Mouse (Mus musculus): Measurements from ENCODE around the gene Tmem209. TPM values are rescaled to one million over a fixed set of nuclear protein-coding genes. Genes with fewer than 3 reads are reported as not detected.
A peak's percentile ranks its signal among the peaks of the same experiment; 100 is the strongest.

Gene Tmem209
- polyA plus RNA-seq, 1 experiment from 2014 or later, result 33.6 TPM

DNA sequence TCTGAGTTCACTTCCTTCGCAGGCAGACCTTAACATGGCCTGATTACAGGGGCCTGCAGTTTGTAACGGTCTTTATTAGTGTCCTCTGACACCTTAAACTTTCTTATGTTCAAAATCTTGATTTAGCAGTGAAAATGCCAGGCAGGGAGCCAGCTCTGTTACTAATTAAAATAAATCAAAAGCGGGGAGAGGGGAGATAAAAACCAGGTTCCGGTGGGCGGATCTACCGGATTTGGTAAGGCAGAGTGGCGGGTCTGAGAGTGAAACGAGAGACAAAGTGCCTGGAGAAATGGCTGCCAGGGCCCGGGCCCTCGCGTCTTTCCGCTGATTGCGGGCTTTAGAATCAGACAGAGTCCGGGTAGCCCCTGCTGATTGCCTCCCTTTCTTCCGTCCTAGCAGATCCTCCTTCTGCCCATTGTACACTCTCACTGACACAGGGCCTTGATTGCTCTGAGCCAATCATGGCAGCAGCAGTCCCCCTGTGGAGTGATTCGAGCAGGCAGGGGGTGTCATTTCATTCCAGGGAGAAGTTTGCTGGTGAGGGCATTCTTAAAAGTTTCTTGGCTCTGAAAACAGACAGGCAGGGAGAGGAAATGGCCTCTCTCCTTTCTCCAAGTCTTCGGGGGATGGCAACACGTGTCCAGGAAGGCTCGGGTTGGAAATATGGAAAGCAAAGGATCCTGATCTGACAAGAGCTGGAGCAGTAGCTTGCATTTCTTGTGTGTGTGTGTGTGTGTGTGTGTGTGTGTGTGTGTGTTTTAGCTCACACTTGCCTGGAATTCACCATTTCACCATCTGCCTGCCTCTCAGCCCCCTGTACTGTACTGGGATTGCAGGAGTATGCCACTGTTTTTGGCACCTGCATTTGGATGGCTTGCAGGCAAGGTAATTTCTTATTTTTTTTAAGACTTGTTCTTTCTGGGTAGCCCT is 17.3 kb upstream of the Tmem209 start:
- 22% methylated on average over 19 of the region's 19 CpGs for WGBS
- no peaks in the 10 kb centered on the region for H3K27me3 ChIP-seq (replicated peaks)
- no peak overlapping the region for H3K9ac ChIP-seq
- no peak overlapping the region for H3K4me3 ChIP-seq (replicated peaks)
- H3K4me2 ChIP-seq (replicated peaks), result 0 out of 2 replicates have a peak overlapping the region, but pooled peaks have one; percentile 21
- peaks cover 17% of the 10 kb centered on the region; the same call in 1 of the 2 replicates for H3K4me1 ChIP-seq (replicated peaks)
- H3K9me3 ChIP-seq, result no peaks in the 10 kb centered on the region
- H3K36me3 ChIP-seq, result no peaks in the 10 kb centered on the region
- peak; percentile 55 for ATAC-seq
- H3K27ac ChIP-seq, result peak overlapping the region; percentile 79

DNA sequence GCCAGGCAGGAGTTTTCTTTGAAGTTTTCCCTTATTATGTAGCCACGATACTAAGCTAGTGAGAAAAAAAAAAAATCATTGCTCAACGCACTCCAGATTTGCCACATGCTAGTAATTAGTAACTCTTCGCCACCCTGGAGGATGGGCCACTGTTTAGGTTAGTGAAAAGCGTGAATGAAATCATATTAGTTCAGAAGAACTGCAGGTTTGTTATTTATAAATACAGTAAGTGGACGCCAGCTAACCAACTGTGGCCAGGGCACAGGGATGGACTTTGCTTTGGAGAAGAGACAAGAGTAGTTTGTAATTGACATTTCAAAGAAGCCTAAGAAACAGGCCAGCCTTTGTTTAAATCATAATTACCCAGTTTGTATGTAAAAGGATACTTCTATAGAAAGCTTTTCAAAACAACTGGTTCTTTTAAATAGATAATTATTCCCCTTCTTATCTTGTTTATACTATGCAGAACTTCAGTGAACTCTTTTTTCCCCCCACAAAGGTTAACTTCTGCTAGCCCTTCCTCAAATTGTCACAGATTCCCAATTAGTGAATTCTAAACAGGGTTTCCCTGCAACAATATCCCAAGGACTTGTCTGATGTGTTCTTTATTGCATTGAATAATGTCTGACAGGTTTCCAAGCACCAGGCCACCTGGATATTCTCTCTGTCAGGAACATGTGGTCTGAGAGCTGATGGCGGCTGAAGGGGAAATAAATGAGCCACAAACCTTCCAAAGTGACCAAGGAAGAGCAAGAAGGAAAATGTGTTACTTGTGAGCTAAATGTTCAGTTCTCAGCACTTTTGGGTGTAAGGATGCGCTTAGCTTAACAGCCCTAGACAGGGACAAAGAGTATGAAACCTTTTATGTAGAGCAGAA is 16.1 kb upstream of the Tmem209 start:
- ATAC-seq, result no peak
- H3K4me2 ChIP-seq (replicated peaks), result no peak overlapping the region
- 44% methylated on average over 7 of the region's 7 CpGs for WGBS

DNA sequence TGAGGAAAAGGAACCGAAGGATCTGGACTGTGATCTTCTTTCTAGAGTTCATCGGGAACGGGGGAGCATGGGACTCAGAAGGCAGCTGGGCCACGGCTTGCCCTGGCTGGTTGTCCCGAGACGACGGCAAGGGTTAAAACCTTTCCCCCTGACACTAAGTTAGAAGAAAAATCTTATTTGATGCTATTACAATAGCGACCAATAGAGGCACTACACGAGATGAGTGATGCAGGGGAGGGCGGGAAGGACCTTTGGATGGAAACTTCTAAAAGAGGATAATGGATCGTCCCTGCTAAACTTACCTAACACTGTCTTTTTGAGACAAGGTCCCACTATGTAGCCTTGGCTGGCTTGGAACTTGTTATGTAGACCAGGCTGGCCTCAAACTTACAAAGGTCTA is 10.8 kb upstream of the Tmem209 start:
- Histone ChIP-seq H3K36me3 (no peaks in the 10 kb centered on the region), H3K4me3 (replicated peaks) (no peak overlapping the region), H3K27ac (no peak overlapping the region), H3K4me2 (replicated peaks) (no peak overlapping the region), H3K27me3 (replicated peaks) (no peaks in the 10 kb centered on the region), H3K9ac (no peak overlapping the region), H3K9me3 (no peaks in the 10 kb centered on the region), H3K4me1 (replicated peaks) (0 out of 2 replicates have a peak, but pooled peaks cover 4% of the 10 kb centered on the region)
- no peak for ATAC-seq
- WGBS, result 70% methylated on average over 11 of the region's 11 CpGs

More for the DNA sequence above, 16.1 kb upstream of the Tmem209 start:
- Histone ChIP-seq H3K27ac (peak overlapping the region; percentile 52), H3K27me3 (replicated peaks) (no peaks in the 10 kb centered on the region), H3K9me3 (no peaks in the 10 kb centered on the region), H3K9ac (no peak overlapping the region), H3K4me3 (replicated peaks) (no peak overlapping the region), H3K36me3 (no peaks in the 10 kb centered on the region), H3K4me1 (replicated peaks) (peaks cover 17% of the 10 kb centered on the region; the same call in 1 of the 2 replicates)

GRCm38 (mm10) chr6:30514242-30514641 is 4.7 kb upstream of the Tmem209 start:
- Histone ChIP-seq H3K9me3 (no peaks in the 10 kb centered on the region), H3K36me3 (no peaks in the 10 kb centered on the region), H3K4me1 (replicated peaks) (0 out of 2 replicates have a peak, but pooled peaks cover 3% of the 10 kb centered on the region), H3K27me3 (replicated peaks) (no peaks in the 10 kb centered on the region), H3K9ac (no peak overlapping the region), H3K4me2 (replicated peaks) (no peak overlapping the region), H3K4me3 (replicated peaks) (no peak overlapping the region), H3K27ac (no peak overlapping the region)
- no peak for ATAC-seq
- 15% methylated on average over 9 of the region's 9 CpGs for WGBS

DNA sequence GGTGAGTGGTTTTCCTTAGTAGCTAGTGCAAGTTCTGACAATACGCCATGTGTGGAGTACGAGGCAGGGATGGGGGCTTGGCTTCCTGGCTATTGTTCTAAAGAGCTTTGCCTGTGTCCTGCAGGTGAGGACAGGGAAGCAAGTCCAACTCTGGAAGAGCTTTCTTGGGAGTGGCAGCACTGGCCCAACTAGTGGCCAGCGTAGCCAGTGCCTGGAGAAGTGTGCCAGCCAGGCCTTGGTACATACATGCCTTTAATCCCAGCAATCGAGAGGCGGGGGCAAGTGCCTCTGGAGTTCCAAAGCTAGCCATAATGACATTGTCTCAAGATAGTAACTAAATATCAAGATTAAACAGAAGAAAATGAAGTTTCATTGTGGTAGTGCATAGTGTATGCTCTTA is 708 bp upstream of the Tmem209 start:
- Histone ChIP-seq H3K27ac (peak overlapping the region; percentile 76), H3K9me3 (no peaks in the 10 kb centered on the region), H3K4me2 (replicated peaks) (peak overlapping the region; percentile 67; the same call in 1 of the 2 replicates), H3K4me1 (replicated peaks) (0 out of 2 replicates have a peak, but pooled peaks cover 3% of the 10 kb centered on the region), H3K9ac (no peak overlapping the region), H3K27me3 (replicated peaks) (no peaks in the 10 kb centered on the region), H3K4me3 (replicated peaks) (no peak overlapping the region), H3K36me3 (0 out of 2 replicates have a peak, but pooled peaks cover 4% of the 10 kb centered on the region)
- ATAC-seq, result no peak
- 70% methylated on average over 5 of the region's 5 CpGs for WGBS

GRCm38 (mm10) chr6:30508824-30509223 is 759 bp downstream of the Tmem209 start:
- Histone ChIP-seq H3K9ac (peak overlapping the region; percentile 64), H3K27me3 (replicated peaks) (no peaks in the 10 kb centered on the region), H3K36me3 (0 out of 2 replicates have a peak, but pooled peaks cover 8% of the 10 kb centered on the region), H3K9me3 (no peaks in the 10 kb centered on the region), H3K4me2 (replicated peaks) (peak overlapping the region; percentile 67), H3K4me3 (replicated peaks) (peak overlapping the region; percentile 49), H3K27ac (peak overlapping the region; percentile 95), H3K4me1 (replicated peaks) (0 out of 2 replicates have a peak, but pooled peaks cover 3% of the 10 kb centered on the region)
- no peak for ATAC-seq
- 3% methylated on average over 2 of the region's 2 CpGs for WGBS

GRCm38 (mm10) chr6:30499049-30499448 is 10.5 kb downstream of the Tmem209 start:
- Histone ChIP-seq H3K36me3 (peaks cover 16% of the 10 kb centered on the region), H3K9ac (no peak overlapping the region), H3K4me2 (replicated peaks) (no peak overlapping the region), H3K4me1 (replicated peaks) (no peaks in the 10 kb centered on the region), H3K4me3 (replicated peaks) (no peak overlapping the region), H3K9me3 (no peaks in the 10 kb centered on the region), H3K27me3 (replicated peaks) (no peaks in the 10 kb centered on the region), H3K27ac (no peak overlapping the region)
- 79% methylated on average over 3 of the region's 3 CpGs for WGBS
- ATAC-seq, result no peak

DNA sequence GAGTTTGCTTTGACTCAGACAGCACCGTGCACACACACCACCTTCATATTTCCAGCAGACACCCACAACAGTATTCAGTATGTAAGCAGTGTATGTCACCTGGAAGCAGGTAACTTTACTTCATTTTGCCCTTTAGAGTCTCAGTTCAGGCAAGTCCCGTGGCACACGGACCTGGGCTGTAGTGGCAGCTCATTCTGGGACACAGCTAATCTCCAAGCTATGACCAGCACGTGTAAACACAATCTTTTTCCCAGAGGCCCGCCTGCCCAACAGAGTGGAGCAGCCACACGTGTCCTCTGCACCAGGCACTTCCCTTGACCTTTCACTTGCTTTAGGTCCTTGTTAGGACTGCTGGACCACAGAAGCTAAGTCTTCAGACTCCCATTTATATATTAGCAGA is 23.1 kb downstream of the Tmem209 start:
- Histone ChIP-seq H3K27ac (no peak overlapping the region), H3K36me3 (peaks cover 16% of the 10 kb centered on the region), H3K4me2 (replicated peaks) (no peak overlapping the region), H3K4me1 (replicated peaks) (no peaks in the 10 kb centered on the region), H3K9me3 (no peaks in the 10 kb centered on the region), H3K9ac (no peak overlapping the region), H3K27me3 (replicated peaks) (no peaks in the 10 kb centered on the region), H3K4me3 (replicated peaks) (no peak overlapping the region)
- ATAC-seq, result 0 out of 2 replicates have a peak, but pooled peaks have one; percentile 55
- 86% methylated on average over 6 of the region's 6 CpGs for WGBS

GRCm38 (mm10) chr6:30482908-30483307 is 26.7 kb downstream of the Tmem209 start:
- Histone ChIP-seq H3K4me3 (replicated peaks) (no peak overlapping the region), H3K4me2 (replicated peaks) (no peak overlapping the region), H3K9me3 (no peaks in the 10 kb centered on the region), H3K27me3 (replicated peaks) (no peaks in the 10 kb centered on the region), H3K9ac (no peak overlapping the region), H3K27ac (no peak overlapping the region), H3K36me3 (peaks cover 24% of the 10 kb centered on the region), H3K4me1 (replicated peaks) (no peaks in the 10 kb centered on the region)
- 80% methylated on average over 2 of the region's 2 CpGs for WGBS
- ATAC-seq, result no peak

DNA sequence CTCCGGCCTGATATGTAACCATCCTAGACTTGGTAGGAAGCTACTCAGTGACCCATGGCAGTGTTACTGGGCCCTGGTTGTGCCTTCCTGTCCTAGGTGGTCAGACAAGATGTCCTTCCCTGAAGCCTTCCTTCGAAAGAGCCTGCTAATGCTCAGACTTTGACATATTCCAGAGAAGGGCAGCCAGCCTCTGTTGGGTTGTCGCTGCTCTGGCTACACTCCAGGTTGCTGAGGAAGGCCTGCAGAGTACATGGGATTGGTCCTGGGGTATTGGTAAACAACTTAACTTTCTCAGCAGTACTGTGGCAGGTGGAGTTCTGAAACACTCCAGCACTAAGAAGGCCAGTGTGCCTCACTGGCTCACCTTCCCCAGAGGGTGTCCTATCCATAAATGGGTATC is 30.2 kb downstream of the Tmem209 start:
- Histone ChIP-seq H3K4me3 (replicated peaks) (no peak overlapping the region), H3K9ac (no peak overlapping the region), H3K4me1 (replicated peaks) (peaks cover 16% of the 10 kb centered on the region; the same call in 1 of the 2 replicates), H3K4me2 (replicated peaks) (no peak overlapping the region), H3K27me3 (replicated peaks) (no peaks in the 10 kb centered on the region), H3K9me3 (no peaks in the 10 kb centered on the region), H3K36me3 (peaks cover 11% of the 10 kb centered on the region), H3K27ac (no peak overlapping the region)
- ATAC-seq, result no peak
- WGBS, result 69% methylated on average over 3 of the region's 3 CpGs

DNA sequence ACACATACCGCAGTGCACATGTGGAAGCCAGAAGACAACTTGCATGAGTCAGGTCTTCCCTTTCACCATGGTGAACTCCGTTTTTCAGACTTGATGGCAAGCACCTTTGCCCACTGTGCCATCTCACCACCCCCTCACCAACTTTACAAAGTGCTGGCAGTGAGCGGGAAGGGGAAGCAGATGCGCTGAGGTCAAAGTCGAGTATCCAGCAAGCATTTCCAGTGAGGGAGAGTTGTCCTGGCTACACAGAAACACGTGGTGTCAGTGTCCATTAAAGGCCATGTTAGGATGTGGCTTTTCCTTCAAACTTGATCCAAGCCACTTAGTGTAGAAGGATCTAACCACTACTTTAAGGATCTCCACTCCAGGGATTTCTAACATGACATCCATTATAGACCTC is 31.8 kb downstream of the Tmem209 start:
- Histone ChIP-seq H3K27ac (no peak overlapping the region), H3K4me3 (replicated peaks) (no peak overlapping the region), H3K9ac (no peak overlapping the region), H3K4me2 (replicated peaks) (no peak overlapping the region), H3K36me3 (peaks cover 9% of the 10 kb centered on the region), H3K27me3 (replicated peaks) (no peaks in the 10 kb centered on the region), H3K9me3 (no peaks in the 10 kb centered on the region), H3K4me1 (replicated peaks) (peaks cover 16% of the 10 kb centered on the region; the same call in 1 of the 2 replicates)
- 72% methylated on average over 6 of the region's 6 CpGs for WGBS
- peak; percentile 28; the same call in 1 of the 2 replicates for ATAC-seq

All from intestine, embryonic 15.5 days (tissue).